ENCODE assay signal across 10 mouse cellular contexts in genomic region chr4:41660851-41661430, GRCm38 (mm10). TPM values are rescaled to one million over a fixed set of nuclear protein-coding genes. Genes with fewer than 3 reads are reported as not detected.
DNase-seq lines count a peak whose midpoint lies in the region; ATAC-seq lines count a peak whose summit lies in the region.
"Had no signal": no experiment of that assay in that cellular context is flagged by ENCODE, and none has a peak within 500 bp of the region (broad histone marks: within the 10 kb centered on the region; RNA-seq: fewer than 3 reads in every experiment).

No protein-coding gene starts in this region.

- no peak overlapping the region for H3K9ac ChIP-seq in midbrain, embryonic 15.5 days
- H3K9ac ChIP-seq in limb, embryonic 13.5 days, result no peak overlapping the region
- no peak overlapping the region for H3K9ac ChIP-seq in stomach, embryonic 14.5 days (replicated peaks; ENCODE audit: low read depth, low read length)
- H3K9ac ChIP-seq: heart, embryonic 15.5 days had no signal

- peaks cover 84% of the 10 kb centered on the region for H3K4me1 ChIP-seq in midbrain, embryonic 10.5 days
- peaks cover 39% of the 10 kb centered on the region for H3K4me1 ChIP-seq in midbrain, embryonic 15.5 days
- peaks cover 84% of the 10 kb centered on the region for H3K4me1 ChIP-seq in limb, embryonic 13.5 days
- H3K4me1 ChIP-seq in stomach, embryonic 14.5 days (ENCODE audit: control insufficient read depth, insufficient read depth, low read length), result peaks cover 41% of the 10 kb centered on the region

- no peak overlapping the region for H3K4me2 ChIP-seq in midbrain, embryonic 15.5 days
- H3K4me2 ChIP-seq in limb, embryonic 13.5 days (replicated peaks), result peak overlapping the region; percentile 27
- H3K4me2 ChIP-seq in stomach, embryonic 14.5 days (replicated peaks; ENCODE audit: low read depth, low read length), result no peak overlapping the region
- H3K4me2 ChIP-seq: heart, embryonic 15.5 days had no signal

- no peak for DNase-seq in midbrain, embryonic 10.5 days (ENCODE audit: low spot score)
- peak; percentile 90 for DNase-seq in forelimb bud, embryonic 11.5 days (ENCODE audit: low read depth, low spot score)
- no peak for DNase-seq in frontal cortex, postnatal 14 days (ENCODE audit: low spot score in 2 of 2)

- no peaks in the 10 kb centered on the region for H3K9me3 ChIP-seq in midbrain, embryonic 10.5 days (replicated peaks)
- no peaks in the 10 kb centered on the region for H3K9me3 ChIP-seq in midbrain, embryonic 15.5 days
- no peaks in the 10 kb centered on the region for H3K9me3 ChIP-seq in limb, embryonic 13.5 days
- no peaks in the 10 kb centered on the region for H3K9me3 ChIP-seq in stomach, embryonic 14.5 days (ENCODE audit: control insufficient read depth, low read depth, low read length)
- H3K9me3 ChIP-seq: heart, embryonic 15.5 days had no signal

- no peak for ATAC-seq in midbrain, embryonic 15.5 days (replicated peaks)
- ATAC-seq in limb, embryonic 13.5 days (ENCODE audit: low FRiP score, low read depth), result peak; percentile 66
- ATAC-seq in stomach, embryonic 14.5 days (ENCODE audit: insufficient number of reproducible peaks, insufficient read depth, low FRiP score, low read depth), result peak; percentile 34
- no peak for ATAC-seq in erythroid progenitor cell, adult 5-6 weeks (replicated peaks; ENCODE audit: low FRiP score, poor library complexity, severe bottlenecking)
- no peak for ATAC-seq in CD4-positive, CD25-positive, alpha-beta regulatory T cell, adult 4 months

- peaks cover 99% of the 10 kb centered on the region for H3K36me3 ChIP-seq in midbrain, embryonic 10.5 days
- no peaks in the 10 kb centered on the region; the same call in 1 of the 2 replicates for H3K36me3 ChIP-seq in midbrain, embryonic 15.5 days (replicated peaks)
- H3K36me3 ChIP-seq in limb, embryonic 13.5 days, result no peaks in the 10 kb centered on the region
- no peaks in the 10 kb centered on the region for H3K36me3 ChIP-seq in stomach, embryonic 14.5 days (ENCODE audit: control insufficient read depth, insufficient read depth, low read length)
- H3K36me3 ChIP-seq: heart, embryonic 15.5 days had no signal

- no peak overlapping the region for H3K4me3 ChIP-seq in midbrain, embryonic 10.5 days
- H3K4me3 ChIP-seq in midbrain, embryonic 15.5 days, result no peak overlapping the region
- no peak overlapping the region for H3K4me3 ChIP-seq in limb, embryonic 13.5 days
- H3K4me3 ChIP-seq in stomach, embryonic 14.5 days (ENCODE audit: low read depth, low read length), result no peak overlapping the region
- H3K4me3 ChIP-seq: heart, embryonic 15.5 days had no signal

- peaks cover 21% of the 10 kb centered on the region for H3K27me3 ChIP-seq in midbrain, embryonic 10.5 days (ENCODE audit: low read depth, poor library complexity, severe bottlenecking)
- no peaks in the 10 kb centered on the region for H3K27me3 ChIP-seq in midbrain, embryonic 15.5 days (replicated peaks)
- H3K27me3 ChIP-seq in limb, embryonic 13.5 days, result peaks cover 92% of the 10 kb centered on the region
- no peaks in the 10 kb centered on the region for H3K27me3 ChIP-seq in stomach, embryonic 14.5 days (ENCODE audit: control insufficient read depth, insufficient read depth, low read length)

- peak overlapping the region; percentile 4; the same call in 1 of the 2 replicates for H3K27ac ChIP-seq in midbrain, embryonic 10.5 days (replicated peaks)
- no peak overlapping the region for H3K27ac ChIP-seq in midbrain, embryonic 15.5 days
- H3K27ac ChIP-seq in limb, embryonic 13.5 days, result peak overlapping the region; percentile 1; the same call in 1 of the 2 replicates
- no peak overlapping the region for H3K27ac ChIP-seq in stomach, embryonic 14.5 days (ENCODE audit: low read length)
- H3K27ac ChIP-seq: heart, embryonic 15.5 days had no signal

- WGBS in midbrain, embryonic 10.5 days, result 55% methylated on average over 11 of the region's 11 CpGs
- WGBS in midbrain, embryonic 15.5 days, result 25% methylated on average over 11 of the region's 11 CpGs
- WGBS in limb, embryonic 13.5 days, result 12% methylated on average over 11 of the region's 11 CpGs
- WGBS in stomach, embryonic 14.5 days, result 21% methylated on average over 11 of the region's 11 CpGs

RNA-seq across cellular contexts. Expression of gene Enho, which starts 20.8 kb away (rescaled TPM):
- 23.2 and 31.4 TPM in 2 replicates for polyA plus RNA-seq in midbrain, embryonic 10.5 days (2016; fragmentation: Nextera tagmentation; extraction: Ambion mirVana)
- 121 and 122 TPM in 2 replicates for polyA plus RNA-seq in midbrain, embryonic 15.5 days (2015; fragmentation: Nextera tagmentation; extraction: Ambion mirVana)
- 12.7 and 13.6 TPM in 2 replicates for polyA plus RNA-seq in limb, embryonic 13.5 days (2015; fragmentation: Nextera tagmentation; extraction: Ambion mirVana)
- 30.7 and 30.9 TPM in 2 replicates for polyA plus RNA-seq in stomach, embryonic 14.5 days (2014; fragmentation: Nextera tagmentation; extraction: Ambion mirVana)
- total RNA-seq in erythroid progenitor cell, adult 5-6 weeks (2015; ENCODE audit: low replicate concordance), result not detected in 2 replicates
- total RNA-seq in erythroid progenitor cell, adult 5-6 weeks (2017; ENCODE audit: low replicate concordance), result not detected in 2 replicates
- polyA plus RNA-seq in CD4-positive, CD25-positive, alpha-beta regulatory T cell, adult 4 months (2017; shearing (Covaris generic)), result not detected
- total RNA-seq: megakaryocyte-erythroid progenitor cell, adult 5-6 weeks had no signal

RNA-seq across cellular contexts. Expression of gene Cntfr, which starts 35.9 kb away (rescaled TPM):
- 27.1 and 35.8 TPM in 2 replicates for polyA plus RNA-seq in midbrain, embryonic 10.5 days (2016; fragmentation: Nextera tagmentation; extraction: Ambion mirVana)
- polyA plus RNA-seq in midbrain, embryonic 15.5 days (2015; fragmentation: Nextera tagmentation; extraction: Ambion mirVana), result 28.1 and 32.2 TPM in 2 replicates
- 5.1 and 5.5 TPM in 2 replicates for polyA plus RNA-seq in limb, embryonic 13.5 days (2015; fragmentation: Nextera tagmentation; extraction: Ambion mirVana)
- polyA plus RNA-seq in stomach, embryonic 14.5 days (2014; fragmentation: Nextera tagmentation; extraction: Ambion mirVana), result 9.3 and 11.3 TPM in 2 replicates
- not detected in 2 replicates for total RNA-seq in erythroid progenitor cell, adult 5-6 weeks (2015; ENCODE audit: low replicate concordance)
- not detected in 2 replicates for total RNA-seq in erythroid progenitor cell, adult 5-6 weeks (2017; ENCODE audit: low replicate concordance)
- polyA plus RNA-seq in CD4-positive, CD25-positive, alpha-beta regulatory T cell, adult 4 months (2017; shearing (Covaris generic)), result not detected
- total RNA-seq: megakaryocyte-erythroid progenitor cell, adult 5-6 weeks had no signal

RNA-seq across cellular contexts. Expression of gene Il11ra1, which starts 38.8 kb away (rescaled TPM):
- polyA plus RNA-seq in midbrain, embryonic 10.5 days (2016; fragmentation: Nextera tagmentation; extraction: Ambion mirVana), result 69.0 TPM in 2 replicates
- polyA plus RNA-seq in midbrain, embryonic 15.5 days (2015; fragmentation: Nextera tagmentation; extraction: Ambion mirVana), result 37.5 and 40.3 TPM in 2 replicates
- 405 and 439 TPM in 2 replicates for polyA plus RNA-seq in limb, embryonic 13.5 days (2015; fragmentation: Nextera tagmentation; extraction: Ambion mirVana)
- 162 TPM in 2 replicates for polyA plus RNA-seq in stomach, embryonic 14.5 days (2014; fragmentation: Nextera tagmentation; extraction: Ambion mirVana)
- 6.5 and 28.5 TPM in 2 replicates for total RNA-seq in erythroid progenitor cell, adult 5-6 weeks (2015; ENCODE audit: low replicate concordance)
- total RNA-seq in erythroid progenitor cell, adult 5-6 weeks (2017; ENCODE audit: low replicate concordance), result 7.2 TPM in 1 of 2 replicates, not detected in the other
- 10 to 100 TPM in 1 of 2 experiments, 1 to 10 TPM in 1; 10.0 to 14.0 TPM for polyA plus RNA-seq in CD4-positive, CD25-positive, alpha-beta regulatory T cell, adult 4 months (2017; shearing (Covaris generic))

RNA-seq across cellular contexts. Expression of gene Rpp25l, which starts 52.4 kb away (rescaled TPM):
- polyA plus RNA-seq in midbrain, embryonic 10.5 days (2016; fragmentation: Nextera tagmentation; extraction: Ambion mirVana), result 86.4 and 91.5 TPM in 2 replicates
- polyA plus RNA-seq in midbrain, embryonic 15.5 days (2015; fragmentation: Nextera tagmentation; extraction: Ambion mirVana), result 59.1 and 64.6 TPM in 2 replicates
- polyA plus RNA-seq in limb, embryonic 13.5 days (2015; fragmentation: Nextera tagmentation; extraction: Ambion mirVana), result 74.9 and 76.6 TPM in 2 replicates
- polyA plus RNA-seq in stomach, embryonic 14.5 days (2014; fragmentation: Nextera tagmentation; extraction: Ambion mirVana), result 65.3 and 71.5 TPM in 2 replicates
- total RNA-seq in erythroid progenitor cell, adult 5-6 weeks (2015; ENCODE audit: low replicate concordance), result 2.9 and 9.7 TPM in 2 replicates
- total RNA-seq in erythroid progenitor cell, adult 5-6 weeks (2017; ENCODE audit: low replicate concordance), result 5.0 and 22.6 TPM in 2 replicates
- polyA plus RNA-seq in CD4-positive, CD25-positive, alpha-beta regulatory T cell, adult 4 months (2017; shearing (Covaris generic)), result 10 to 100 TPM; 57.2 to 58.2 TPM

Comparison
In these comparisons a context has a peak if more than half of its experiments do, and no peak if none do; other contexts are left out.
1. H3K27ac ChIP-seq: peak in midbrain, embryonic 10.5 days (single experiment) and limb, embryonic 13.5 days (single experiment); none in midbrain, embryonic 15.5 days (single experiment) and stomach, embryonic 14.5 days (single experiment).
2. ATAC-seq: peak in limb, embryonic 13.5 days (single experiment) and stomach, embryonic 14.5 days (single experiment); none in midbrain, embryonic 15.5 days (single experiment), erythroid progenitor cell, adult 5-6 weeks (single experiment) and CD4-positive, CD25-positive, alpha-beta regulatory T cell, adult 4 months (single experiment).
3. RNA of gene Enho, which starts 20.8 kb away (polyA plus RNA-seq): 121 to 122 TPM in midbrain, embryonic 15.5 days, 30.7 to 30.9 TPM in stomach, embryonic 14.5 days, 23.2 to 31.4 TPM in midbrain, embryonic 10.5 days and 12.7 to 13.6 TPM in limb, embryonic 13.5 days; not detected in CD4-positive, CD25-positive, alpha-beta regulatory T cell, adult 4 months; every median in the first group is over 10 times any median in the second.